Mouse (Mus musculus) liver, postnatal 0 days (tissue): ENCODE measurements around the gene Greb1.

Experiments
- CTCF ChIP-seq: sonication (generic); IDR thresholded peaks from 2 replicates; pipeline ENCODE4 v1.5.1; 2016; ENCODE audit warnings: antibody characterized with exemption, low read depth
- EP300 ChIP-seq: IDR thresholded peaks from 2 replicates; pipeline ENCODE4 v1.6.1; 2016; ENCODE audit warnings: antibody characterized with exemption, low read depth, mild to moderate bottlenecking

DNA sequence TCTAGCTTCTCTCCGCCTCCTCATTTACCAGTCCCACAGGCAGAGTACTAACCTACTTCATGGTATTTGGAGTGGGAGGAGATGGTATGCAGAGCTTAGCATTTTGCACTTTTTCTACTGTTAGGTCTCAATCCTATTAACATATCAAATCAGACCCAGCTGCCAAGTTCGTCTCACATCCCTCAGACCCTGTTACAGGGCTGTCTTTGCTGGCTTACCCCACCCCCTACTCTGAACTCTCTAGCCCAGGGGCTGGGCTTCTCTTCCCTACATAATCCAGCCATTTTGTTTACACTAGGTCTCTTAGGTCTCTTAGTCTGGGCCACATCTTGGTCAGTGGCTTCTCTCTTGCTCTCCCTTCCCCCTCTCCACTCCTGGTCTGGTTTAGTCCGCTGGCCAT lies 131.5 kb downstream of the Greb1 start:
- TF ChIP-seq CTCF = no peak
- no peak for TF ChIP-seq EP300
